Mouse (Mus musculus): ENCODE measurements around the gene Pirt.

The Pirt gene

GRCm38 (mm10) chr11:66911811-66912210, at the start of gene Pirt:
Gene Pirt, plus strand, starts transcription at chr11:66911981.
- no peak for DNase-seq

DNA sequence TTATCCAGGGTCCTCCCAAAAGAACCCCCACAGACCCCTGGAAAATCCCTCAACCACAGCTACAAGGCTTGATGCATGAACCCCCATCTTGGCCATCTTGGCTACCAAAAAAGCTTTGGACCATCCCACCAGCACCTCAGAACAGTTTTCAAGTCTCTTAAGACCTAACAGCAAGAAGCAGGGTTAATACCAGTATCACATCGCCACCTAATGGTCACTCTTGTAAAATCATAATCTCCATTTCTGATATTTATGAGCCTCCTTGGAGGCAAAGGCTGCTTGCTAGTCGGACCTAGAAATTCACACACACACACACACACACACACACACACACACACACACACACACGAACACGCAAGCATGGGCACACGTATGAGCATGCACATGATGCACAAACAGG, 40.1 kb upstream of the Pirt start:
- DNase-seq, result peak; percentile 60

DNA sequence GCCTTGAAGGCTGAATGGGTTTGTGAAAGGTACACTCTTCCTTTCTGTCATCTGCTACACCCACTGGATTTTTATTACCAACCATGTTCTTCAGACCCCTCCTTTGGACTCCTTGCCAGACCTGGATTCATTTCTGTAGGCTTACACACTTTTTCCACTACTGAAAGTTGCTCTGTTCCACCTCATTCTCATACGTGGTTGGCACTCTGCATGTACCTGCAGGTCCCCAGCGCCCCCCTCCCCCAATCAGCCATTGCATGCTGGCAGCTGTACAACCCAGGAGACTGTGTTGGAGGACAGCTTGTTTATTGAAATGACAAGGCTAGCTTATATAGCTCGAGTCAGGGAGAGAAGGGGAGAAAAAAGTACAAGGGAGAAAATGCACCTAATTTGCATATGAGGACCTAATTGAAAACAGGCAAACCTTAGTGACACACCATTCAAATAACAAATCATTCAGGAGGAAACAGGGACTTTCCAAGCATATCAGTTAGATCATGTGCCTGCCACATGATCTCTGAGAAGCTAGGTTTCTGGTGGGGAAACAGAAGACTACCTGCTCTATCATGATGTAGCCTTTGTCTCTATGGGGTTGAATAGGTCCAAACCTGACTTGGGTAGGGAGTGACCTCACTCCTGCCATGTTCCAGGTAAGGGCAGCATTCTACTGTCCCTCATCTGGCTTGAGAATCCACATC, 38.9 kb upstream of the Pirt start:
- DNase-seq, result no peak

DNA sequence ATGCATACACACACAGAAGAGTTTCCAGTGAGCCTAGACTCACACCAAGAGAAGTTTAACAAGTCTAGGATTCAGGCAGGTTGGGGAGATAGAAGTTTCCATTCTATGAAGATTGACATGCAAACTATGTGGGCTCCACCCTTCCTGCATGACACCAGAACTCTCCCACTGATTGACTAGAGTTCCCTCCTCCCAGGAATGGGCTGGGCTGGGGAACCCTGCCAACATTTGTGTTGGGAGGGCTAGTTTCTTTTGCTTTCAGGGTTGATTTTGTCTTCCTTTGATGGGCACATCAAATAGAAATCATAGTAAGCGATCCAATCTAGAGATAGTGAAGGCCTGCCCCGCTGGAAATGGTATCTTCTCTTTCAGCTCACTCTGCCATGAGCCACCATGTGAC, 30.5 kb upstream of the Pirt start:
- no peak for DNase-seq

- DNase-seq, result no peak
Observed at GRCm38 (mm10) chr11:66882224-66883040, 29.3 kb upstream of the Pirt start.

DNA sequence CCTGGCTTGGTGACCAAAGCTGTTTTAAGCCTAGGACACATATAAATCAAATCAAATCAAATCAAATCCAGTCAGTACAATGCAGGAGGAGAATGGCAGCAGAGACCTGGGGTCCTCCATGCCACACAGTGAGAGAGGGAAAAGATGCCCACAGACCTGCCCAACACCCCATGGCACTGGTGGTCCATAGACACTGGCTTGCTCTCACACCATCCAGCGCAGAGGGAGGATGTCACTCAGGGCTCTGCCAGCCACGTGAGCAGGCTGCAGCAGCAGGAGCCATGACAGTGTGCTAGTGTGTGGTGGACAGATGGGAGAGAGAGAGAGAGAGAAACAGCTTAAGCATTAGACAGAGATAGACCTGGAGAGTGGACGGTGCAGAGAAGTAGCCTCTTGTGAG, 19.2 kb upstream of the Pirt start:
- DNase-seq, result peak; percentile 19

- no peak for DNase-seq
Observed at GRCm38 (mm10) chr11:66898747-66899146, 13.0 kb upstream of the Pirt start.

GRCm38 (mm10) chr11:66899426-66899825, 12.4 kb upstream of the Pirt start:
- DNase-seq, result peak; percentile 57

GRCm38 (mm10) chr11:66902801-66903200, 9.0 kb upstream of the Pirt start:
- DNase-seq, result no peak

GRCm38 (mm10) chr11:66905617-66906384, 6.0 kb upstream of the Pirt start:
- peak; percentile 81 for DNase-seq

GRCm38 (mm10) chr11:66912531-66913458, 1.0 kb downstream of the Pirt start:
- no peak for DNase-seq

DNA sequence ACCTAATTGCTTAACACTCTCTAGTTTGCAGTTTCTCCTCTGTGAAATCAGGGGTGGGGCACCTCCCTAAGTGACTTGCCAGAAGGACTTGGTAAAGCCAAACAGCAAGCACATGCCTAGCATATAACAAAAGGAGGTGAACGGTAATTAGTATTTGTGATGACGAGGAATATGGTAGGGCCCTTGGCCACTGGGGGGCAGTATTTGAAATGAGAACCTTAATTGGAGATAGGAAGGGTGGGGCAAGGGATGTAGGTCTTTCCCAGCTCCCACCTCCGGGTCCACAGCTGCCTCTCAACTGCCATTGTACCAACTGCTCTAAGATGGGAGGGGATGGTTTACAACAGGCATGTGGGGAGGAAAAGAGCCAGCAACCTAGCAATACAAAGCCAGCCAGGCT, 2.5 kb downstream of the Pirt start:
- peak; percentile 53 for DNase-seq

- no peak for DNase-seq
Observed at GRCm38 (mm10) chr11:66920012-66920411, 8.2 kb downstream of the Pirt start.

GRCm38 (mm10) chr11:66924095-66924823, 12.5 kb downstream of the Pirt start:
- no peak for DNase-seq

DNA sequence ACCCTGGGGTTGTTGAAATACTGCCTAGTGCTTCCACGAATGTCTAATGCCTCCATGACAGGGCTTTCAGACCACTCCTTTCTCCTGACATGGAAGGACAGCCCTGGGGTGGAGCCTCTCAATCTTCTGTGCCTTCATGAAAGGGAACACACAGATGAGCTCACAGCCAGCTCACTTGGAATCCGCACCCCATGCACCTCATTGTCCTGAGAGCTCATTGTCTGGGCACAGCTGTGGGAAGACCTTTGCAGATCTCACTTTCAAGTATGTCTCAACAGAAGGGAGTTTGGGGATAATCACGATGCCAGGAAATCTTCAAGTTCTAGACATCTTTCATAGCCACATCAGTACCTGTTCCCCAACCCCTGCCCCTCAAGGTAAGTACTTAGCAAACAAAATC, 16.5 kb downstream of the Pirt start:
- no peak for DNase-seq

DNA sequence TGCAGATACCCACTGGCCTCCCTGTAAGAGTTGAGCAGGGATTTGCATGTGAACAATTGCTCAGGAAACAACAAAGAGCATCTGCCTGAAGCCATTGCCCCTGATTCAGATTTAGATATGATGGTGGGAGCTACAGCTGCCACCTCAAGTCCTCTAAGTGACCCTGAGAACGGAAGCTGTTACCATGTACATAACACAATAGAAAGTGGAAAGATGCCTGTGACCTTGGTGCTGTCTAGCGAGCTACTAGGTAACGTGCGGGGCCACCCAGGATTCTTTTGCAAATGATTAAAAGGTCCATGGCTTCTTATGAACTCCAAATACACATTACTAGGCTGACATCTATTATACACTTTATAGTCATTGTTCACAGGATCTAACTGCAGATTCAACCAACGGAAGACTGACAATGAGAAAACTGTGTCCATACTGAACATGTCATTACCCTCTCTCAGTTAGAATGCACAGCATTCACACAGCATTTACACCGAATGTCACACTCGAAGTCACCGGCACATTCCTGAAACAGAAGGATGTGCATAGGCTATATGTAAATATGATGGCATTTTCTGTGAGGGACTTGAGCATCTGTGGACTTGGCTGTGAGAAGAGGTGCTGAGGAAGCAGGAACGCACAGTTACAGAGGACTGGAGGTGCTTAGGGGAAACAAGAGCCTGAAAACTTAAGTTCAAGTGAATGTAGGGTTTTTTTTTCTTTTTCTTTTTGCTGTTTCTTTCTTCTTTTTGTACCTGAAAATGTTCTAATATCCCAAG, 21.2 kb downstream of the Pirt start:
- DNase-seq, result no peak

GRCm38 (mm10) chr11:66934428-66935173, 22.8 kb downstream of the Pirt start:
- no peak for DNase-seq

DNA sequence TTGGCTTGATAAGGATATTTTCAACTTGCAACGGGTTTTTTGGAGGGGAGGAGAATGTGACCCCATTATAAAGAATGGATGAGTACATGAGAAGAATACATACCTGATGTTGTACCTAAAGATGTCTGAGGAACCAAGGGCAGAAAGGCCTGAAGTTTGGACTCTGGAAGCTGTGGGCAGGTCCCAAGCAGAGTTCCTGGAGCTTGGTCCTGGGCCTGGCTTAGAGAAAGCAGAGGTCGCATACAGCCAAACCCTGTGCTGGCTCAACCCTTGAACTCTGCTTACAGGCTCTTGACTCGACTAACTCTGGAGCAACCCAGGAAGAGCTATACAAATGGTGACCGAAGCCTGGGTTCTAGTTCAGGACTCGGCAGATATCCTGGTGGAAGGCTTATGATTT, 30.2 kb downstream of the Pirt start:
- DNase-seq, result no peak

- no peak for DNase-seq
Observed at GRCm38 (mm10) chr11:66945224-66945767, 33.5 kb downstream of the Pirt start.

- DNase-seq, result no peak
Observed at GRCm38 (mm10) chr11:66946521-66946920, 34.7 kb downstream of the Pirt start.
